Mouse (Mus musculus): ENCODE data around the gene Ntf3. TPM values are rescaled to one million over a fixed set of nuclear protein-coding genes. Genes with fewer than 3 reads are reported as not detected.

Ntf3 gene
- polyA plus RNA-seq, 1 experiment: 1.7 TPM

- Histone ChIP-seq H3K4me1 (ENCODE audit: control insufficient read depth, insufficient read depth, low read length) (no peaks in the 10 kb centered on the region), H3K4me3 (replicated peaks; ENCODE audit: extremely low read depth, low read depth, low read length) (no peak overlapping the region)
- TF ChIP-seq CTCF (IDR thresholded peaks at IDR 0.05; ENCODE audit: insufficient read depth, low read length): no peak
- TF ChIP-seq POLR2A (IDR thresholded peaks at IDR 0.05; ENCODE audit: borderline replicate concordance, extremely low read depth, low read depth, low read length): no peak
- no peak for DNase-seq
- WGBS: 59% methylated on average over 13 of the region's 13 CpGs
Observed at GRCm38 (mm10) chr6:126096085-126096484, 70.6 kb downstream of the Ntf3 start.

DNA sequence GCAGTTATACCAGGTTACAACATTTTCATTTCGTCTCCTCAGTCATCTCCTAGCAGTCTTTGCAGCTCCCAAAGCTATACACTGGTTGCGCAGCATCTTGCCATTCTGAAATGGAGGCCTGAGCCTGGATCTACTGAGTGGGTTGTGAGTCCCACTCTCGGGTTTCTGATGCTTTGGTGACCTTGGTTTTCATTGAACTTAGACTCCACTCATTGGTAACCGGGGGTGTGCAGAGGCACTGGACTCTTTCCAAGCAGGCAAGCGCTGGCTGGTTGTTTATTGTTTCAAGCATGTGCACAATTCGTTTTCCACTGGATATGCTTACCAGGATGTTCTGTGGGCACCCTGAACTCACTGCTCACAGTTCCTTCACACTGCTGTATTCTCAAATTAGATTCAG is 71.7 kb downstream of the Ntf3 start:
- no peaks in the 10 kb centered on the region; the same call in 1 of the 2 replicates for H3K4me1 ChIP-seq (ENCODE audit: control insufficient read depth, insufficient read depth, low read length)
- 62% methylated on average over 6 of the region's 6 CpGs for WGBS
- H3K4me3 ChIP-seq (replicated peaks; ENCODE audit: extremely low read depth, low read depth, low read length): no peak overlapping the region
- DNase-seq: no peak
- TF ChIP-seq CTCF (IDR thresholded peaks at IDR 0.05; ENCODE audit: insufficient read depth, low read length): no peak
- no peak for TF ChIP-seq POLR2A (IDR thresholded peaks at IDR 0.05; ENCODE audit: borderline replicate concordance, extremely low read depth, low read depth, low read length)

GRCm38 (mm10) chr6:126092026-126092425 is 74.7 kb downstream of the Ntf3 start:
- peaks cover 3% of the 10 kb centered on the region for H3K4me1 ChIP-seq (ENCODE audit: control insufficient read depth, insufficient read depth, low read length)
- TF ChIP-seq CTCF (IDR thresholded peaks at IDR 0.05; ENCODE audit: insufficient read depth, low read length) (no peak), POLR2A (IDR thresholded peaks at IDR 0.05; ENCODE audit: borderline replicate concordance, extremely low read depth, low read depth, low read length) (no peak)
- WGBS: 39% methylated on average over 5 of the region's 5 CpGs
- no peak overlapping the region for H3K4me3 ChIP-seq (replicated peaks; ENCODE audit: extremely low read depth, low read depth, low read length)
- no peak for DNase-seq

- DNase-seq: no peak
- no peak overlapping the region for H3K4me3 ChIP-seq (replicated peaks; ENCODE audit: extremely low read depth, low read depth, low read length)
- TF ChIP-seq CTCF (IDR thresholded peaks at IDR 0.05; ENCODE audit: insufficient read depth, low read length) (no peak), POLR2A (IDR thresholded peaks at IDR 0.05; ENCODE audit: borderline replicate concordance, extremely low read depth, low read depth, low read length) (no peak)
- 69% methylated on average over 1 of the region's 1 CpGs for WGBS
- H3K4me1 ChIP-seq (ENCODE audit: control insufficient read depth, insufficient read depth, low read length): peaks cover 3% of the 10 kb centered on the region
Observed at GRCm38 (mm10) chr6:126090063-126090462, 76.6 kb downstream of the Ntf3 start.

DNA sequence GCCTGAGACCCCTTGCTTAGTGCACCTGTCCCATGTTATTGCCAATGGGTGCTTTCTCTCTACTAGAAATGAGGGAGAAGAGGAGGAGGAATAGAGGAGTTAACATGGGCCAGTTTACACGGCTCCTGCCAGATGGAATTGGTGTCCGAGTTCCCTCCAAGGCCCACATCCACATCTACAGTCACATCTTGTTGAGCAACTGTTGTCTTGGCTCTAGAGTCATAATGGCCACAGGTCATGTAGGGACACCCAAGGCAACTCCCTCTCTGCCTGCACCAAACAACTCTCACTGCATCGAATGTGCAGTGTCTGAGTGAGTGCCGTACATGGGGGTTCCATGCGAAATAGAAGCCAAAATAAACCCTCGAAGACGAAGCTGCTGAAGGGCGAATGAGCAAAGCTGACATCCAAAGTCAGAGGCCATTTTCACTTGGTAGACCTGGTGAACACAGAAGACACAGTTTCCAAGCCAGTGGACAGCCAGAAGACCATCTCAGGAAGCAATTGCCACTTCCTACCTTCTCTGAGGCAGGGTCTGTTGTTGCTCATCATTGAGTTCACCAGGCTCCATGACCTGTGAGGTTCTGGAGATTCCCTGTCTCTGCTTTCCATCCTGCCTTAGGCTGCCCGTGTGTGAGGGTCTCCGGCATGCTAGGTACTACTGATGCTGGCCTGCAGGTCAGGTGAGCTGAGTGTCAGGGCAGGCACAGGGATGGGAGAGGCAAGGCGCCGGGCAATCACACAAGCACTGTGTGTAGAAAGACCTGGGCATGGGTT is 78.0 kb downstream of the Ntf3 start:
- 81% methylated on average over 12 of the region's 12 CpGs for WGBS
- DNase-seq: no peak
- no peak overlapping the region for H3K4me3 ChIP-seq (replicated peaks; ENCODE audit: extremely low read depth, low read depth, low read length)
- peaks cover 3% of the 10 kb centered on the region for H3K4me1 ChIP-seq (ENCODE audit: control insufficient read depth, insufficient read depth, low read length)
- TF ChIP-seq POLR2A (IDR thresholded peaks at IDR 0.05; ENCODE audit: borderline replicate concordance, extremely low read depth, low read depth, low read length) (no peak), CTCF (IDR thresholded peaks at IDR 0.05; ENCODE audit: insufficient read depth, low read length) (no peak)

DNA sequence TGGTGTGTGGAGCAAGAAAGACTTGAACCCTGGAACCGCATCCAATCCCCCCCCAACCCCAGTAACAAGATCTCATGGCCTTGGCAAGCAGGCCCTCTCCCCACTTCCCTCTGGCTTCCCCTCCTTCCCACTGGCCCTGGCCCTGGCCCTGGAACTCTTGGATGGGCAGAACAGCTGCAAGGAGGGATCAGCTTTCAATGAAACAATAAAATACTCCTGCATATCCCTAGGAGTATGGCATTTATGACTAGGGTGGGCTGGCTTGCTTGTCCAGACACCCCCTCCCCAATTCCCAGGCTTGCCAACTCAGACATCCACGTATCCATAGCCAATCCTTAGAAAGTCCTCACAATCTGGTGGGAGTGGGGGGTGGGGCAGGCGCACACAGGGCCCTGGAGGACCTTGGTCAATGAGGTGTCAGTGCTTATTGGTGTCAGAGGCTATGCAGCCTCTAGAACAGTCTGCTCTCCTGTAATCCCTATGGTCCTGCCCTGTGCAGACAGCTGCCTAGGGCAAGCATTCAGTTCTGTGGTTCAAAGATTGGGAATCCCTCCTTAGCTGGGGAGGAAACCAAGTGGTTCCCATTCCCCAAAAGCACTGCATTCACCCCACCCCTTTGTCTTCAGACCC is 80.3 kb downstream of the Ntf3 start:
- TF ChIP-seq CTCF (IDR thresholded peaks at IDR 0.05; ENCODE audit: insufficient read depth, low read length) (no peak), POLR2A (IDR thresholded peaks at IDR 0.05; ENCODE audit: borderline replicate concordance, extremely low read depth, low read depth, low read length) (no peak)
- Histone ChIP-seq H3K4me1 (ENCODE audit: control insufficient read depth, insufficient read depth, low read length) (peaks cover 3% of the 10 kb centered on the region), H3K4me3 (replicated peaks; ENCODE audit: extremely low read depth, low read depth, low read length) (no peak overlapping the region)
- WGBS: 70% methylated on average over 3 of the region's 3 CpGs
- DNase-seq: no peak

DNA sequence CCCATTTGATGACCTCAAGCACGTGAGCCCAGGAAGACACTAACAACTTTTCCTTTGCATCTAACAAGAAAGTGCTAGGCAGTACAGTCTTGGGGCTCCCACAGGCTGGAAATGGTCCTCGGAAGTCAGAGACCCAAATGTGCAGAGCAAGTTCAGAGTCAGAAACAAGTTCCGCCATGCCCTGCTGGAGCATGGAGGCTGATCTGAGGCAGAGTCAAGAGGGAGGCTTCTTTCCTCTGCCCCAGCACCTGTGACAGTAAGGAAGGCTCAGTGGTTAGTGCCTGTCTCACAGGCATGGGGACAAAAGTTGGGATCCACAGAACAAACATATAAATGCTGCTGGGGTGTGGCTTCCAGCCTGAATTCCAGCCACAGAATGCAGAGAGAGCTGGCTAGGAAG is 86.2 kb downstream of the Ntf3 start:
- 81% methylated on average over 3 of the region's 3 CpGs for WGBS
- TF ChIP-seq POLR2A (IDR thresholded peaks at IDR 0.05; ENCODE audit: borderline replicate concordance, extremely low read depth, low read depth, low read length) (no peak), CTCF (IDR thresholded peaks at IDR 0.05; ENCODE audit: insufficient read depth, low read length) (no peak)

GRCm38 (mm10) chr6:126057706-126058105 is 109.0 kb downstream of the Ntf3 start:
- H3K4me3 ChIP-seq (replicated peaks; ENCODE audit: extremely low read depth, low read depth, low read length): no peak overlapping the region
- no peaks in the 10 kb centered on the region for H3K4me1 ChIP-seq (ENCODE audit: control insufficient read depth, insufficient read depth, low read length)
- 78% methylated on average over 3 of the region's 3 CpGs for WGBS
- DNase-seq: no peak
- TF ChIP-seq CTCF (IDR thresholded peaks at IDR 0.05; ENCODE audit: insufficient read depth, low read length) (no peak), POLR2A (IDR thresholded peaks at IDR 0.05; ENCODE audit: borderline replicate concordance, extremely low read depth, low read depth, low read length) (no peak)

More for the DNA sequence above, 86.2 kb downstream of the Ntf3 start:
- DNase-seq: no peak
- Histone ChIP-seq H3K4me1 (ENCODE audit: control insufficient read depth, insufficient read depth, low read length) (no peaks in the 10 kb centered on the region), H3K4me3 (replicated peaks; ENCODE audit: extremely low read depth, low read depth, low read length) (no peak overlapping the region)

GRCm38 (mm10) chr6:126053136-126053535 is 113.6 kb downstream of the Ntf3 start:
- 70% methylated on average over 5 of the region's 5 CpGs for WGBS
- no peak overlapping the region for H3K4me3 ChIP-seq (replicated peaks; ENCODE audit: extremely low read depth, low read depth, low read length)
- DNase-seq: no peak
- H3K4me1 ChIP-seq (ENCODE audit: control insufficient read depth, insufficient read depth, low read length): no peaks in the 10 kb centered on the region
- TF ChIP-seq POLR2A (IDR thresholded peaks at IDR 0.05; ENCODE audit: borderline replicate concordance, extremely low read depth, low read depth, low read length): no peak
- TF ChIP-seq CTCF (IDR thresholded peaks at IDR 0.05; ENCODE audit: insufficient read depth, low read length): no peak

Data from lung, adult 2 months (tissue).